Mouse (Mus musculus): ENCODE data around the gene Kdm5a. TPM values are rescaled to one million over a fixed set of nuclear protein-coding genes. Genes with fewer than 3 reads are reported as not detected.

Gene Kdm5a
- polyA plus RNA-seq, 1 experiment = 75.3 TPM

DNA sequence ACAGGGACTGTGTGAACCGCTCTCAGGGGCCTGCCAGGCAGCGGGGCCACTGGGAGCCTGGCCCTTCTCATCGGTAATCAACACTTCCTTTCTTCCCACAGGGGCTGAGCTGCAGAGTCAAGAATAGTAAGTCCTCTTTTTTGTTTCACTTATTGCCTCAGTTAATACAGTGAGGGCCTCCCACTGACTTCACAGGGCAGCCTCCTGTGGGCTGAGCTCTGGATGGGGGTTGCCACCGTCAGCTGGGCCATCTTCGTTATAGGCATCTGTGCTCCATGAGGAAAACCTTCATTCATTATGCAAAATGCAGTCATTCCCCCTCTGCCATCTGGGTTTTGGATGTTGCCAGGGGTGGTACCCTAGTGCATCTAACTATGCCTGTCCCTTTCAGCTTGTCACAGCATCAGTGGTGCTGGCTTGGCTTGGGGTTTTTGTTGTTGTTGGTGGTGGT lies 108.1 kb downstream of the Kdm5a start:
- H3K27me3 ChIP-seq (ENCODE audit: control insufficient read depth, insufficient read depth, low read length, poor library complexity, severe bottlenecking) = no peaks in the 10 kb centered on the region
- no peak overlapping the region for H3K4me3 ChIP-seq (ENCODE audit: low read depth, low read length)
- no peaks in the 10 kb centered on the region for H3K4me1 ChIP-seq (ENCODE audit: control insufficient read depth, insufficient read depth, low read length)
- no peak overlapping the region for H3K27ac ChIP-seq (ENCODE audit: insufficient read depth, low read length)
- no peak overlapping the region for H3K9ac ChIP-seq (ENCODE audit: low read depth, poor library complexity, severe bottlenecking)
- TF ChIP-seq POLR2A (IDR thresholded peaks at IDR 0.05; ENCODE audit: insufficient read depth, low read length) (no peak), EP300 (IDR thresholded peaks at IDR 0.05; ENCODE audit: insufficient read depth, low read depth, low read length) (no peak), CTCF (IDR thresholded peaks at IDR 0.05; ENCODE audit: low read depth, low read length) (no peak)
- H3K9me3 ChIP-seq (replicated peaks; ENCODE audit: control insufficient read depth, insufficient read depth, low read length, poor library complexity, severe bottlenecking) = no peaks in the 10 kb centered on the region
- no peaks in the 10 kb centered on the region for H3K36me3 ChIP-seq (ENCODE audit: control insufficient read depth, insufficient read depth, low read length, poor library complexity, severe bottlenecking)

DNA sequence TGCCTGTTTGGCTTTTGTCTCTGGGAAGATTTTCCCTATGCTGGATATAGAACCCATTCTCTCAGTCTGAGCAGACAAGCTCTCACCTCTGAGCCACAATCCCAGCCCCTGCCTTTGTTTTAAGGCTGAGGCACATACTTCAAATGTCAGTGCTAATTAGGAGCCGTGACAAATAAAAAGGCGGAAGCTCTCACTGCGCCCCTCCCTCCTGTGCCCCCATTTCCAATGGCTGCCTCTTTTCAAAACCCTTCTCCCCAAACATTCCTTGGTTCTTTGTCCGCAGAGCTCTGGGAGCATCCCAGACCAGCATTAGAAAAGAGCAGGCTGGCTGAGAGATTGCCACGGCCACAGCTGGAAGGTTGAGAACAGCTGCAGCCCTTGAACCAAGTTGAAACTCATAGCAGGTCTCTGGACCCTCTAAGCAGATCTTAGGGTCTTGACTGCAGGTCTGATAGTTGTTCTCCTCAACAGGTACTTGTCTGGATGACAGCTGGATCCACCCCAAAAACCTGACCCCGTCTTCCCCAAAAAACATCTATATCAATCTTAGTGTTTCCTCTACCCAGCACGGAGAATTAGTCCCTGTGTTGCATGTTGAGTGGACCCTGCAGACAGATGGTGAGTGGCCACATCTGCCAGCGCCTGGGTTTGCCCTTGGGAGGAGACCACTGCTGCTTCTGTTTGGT lies 108.7 kb downstream of the Kdm5a start:
- Histone ChIP-seq H3K4me1 (ENCODE audit: control insufficient read depth, insufficient read depth, low read length) (no peaks in the 10 kb centered on the region), H3K27ac (ENCODE audit: insufficient read depth, low read length) (no peak overlapping the region), H3K36me3 (ENCODE audit: control insufficient read depth, insufficient read depth, low read length, poor library complexity, severe bottlenecking) (no peaks in the 10 kb centered on the region), H3K27me3 (ENCODE audit: control insufficient read depth, insufficient read depth, low read length, poor library complexity, severe bottlenecking) (no peaks in the 10 kb centered on the region), H3K9me3 (replicated peaks; ENCODE audit: control insufficient read depth, insufficient read depth, low read length, poor library complexity, severe bottlenecking) (no peaks in the 10 kb centered on the region), H3K4me3 (ENCODE audit: low read depth, low read length) (no peak overlapping the region), H3K9ac (ENCODE audit: low read depth, poor library complexity, severe bottlenecking) (no peak overlapping the region)
- TF ChIP-seq EP300 (IDR thresholded peaks at IDR 0.05; ENCODE audit: insufficient read depth, low read depth, low read length) (no peak), CTCF (IDR thresholded peaks at IDR 0.05; ENCODE audit: low read depth, low read length) (no peak), POLR2A (IDR thresholded peaks at IDR 0.05; ENCODE audit: insufficient read depth, low read length) (no peak)

DNA sequence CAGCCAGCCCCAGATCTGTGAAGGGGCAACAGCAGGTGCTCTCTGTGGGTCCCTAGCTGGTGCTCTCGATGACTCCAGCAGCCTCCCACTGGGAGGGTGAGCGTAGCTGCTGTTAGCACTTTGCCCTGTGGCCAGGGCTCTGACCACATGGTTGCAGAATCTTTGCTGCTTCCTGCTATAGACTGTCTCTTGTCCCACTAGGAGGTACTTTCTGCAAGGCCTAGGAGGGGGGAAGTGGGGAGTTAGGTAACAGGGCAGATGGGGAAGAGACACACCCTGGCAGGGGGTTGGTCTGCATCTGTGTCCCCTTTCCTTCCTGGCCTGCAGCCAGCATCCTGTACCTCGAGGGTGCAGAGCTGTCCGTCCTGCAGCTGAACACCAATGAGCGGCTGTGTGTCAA lies 109.5 kb downstream of the Kdm5a start:
- Histone ChIP-seq H3K4me3 (ENCODE audit: low read depth, low read length) (no peak overlapping the region), H3K4me1 (ENCODE audit: control insufficient read depth, insufficient read depth, low read length) (no peaks in the 10 kb centered on the region), H3K9ac (ENCODE audit: low read depth, poor library complexity, severe bottlenecking) (no peak overlapping the region), H3K9me3 (replicated peaks; ENCODE audit: control insufficient read depth, insufficient read depth, low read length, poor library complexity, severe bottlenecking) (no peaks in the 10 kb centered on the region), H3K36me3 (ENCODE audit: control insufficient read depth, insufficient read depth, low read length, poor library complexity, severe bottlenecking) (no peaks in the 10 kb centered on the region), H3K27me3 (ENCODE audit: control insufficient read depth, insufficient read depth, low read length, poor library complexity, severe bottlenecking) (no peaks in the 10 kb centered on the region), H3K27ac (ENCODE audit: insufficient read depth, low read length) (no peak overlapping the region)
- TF ChIP-seq CTCF (IDR thresholded peaks at IDR 0.05; ENCODE audit: low read depth, low read length) = no peak

DNA sequence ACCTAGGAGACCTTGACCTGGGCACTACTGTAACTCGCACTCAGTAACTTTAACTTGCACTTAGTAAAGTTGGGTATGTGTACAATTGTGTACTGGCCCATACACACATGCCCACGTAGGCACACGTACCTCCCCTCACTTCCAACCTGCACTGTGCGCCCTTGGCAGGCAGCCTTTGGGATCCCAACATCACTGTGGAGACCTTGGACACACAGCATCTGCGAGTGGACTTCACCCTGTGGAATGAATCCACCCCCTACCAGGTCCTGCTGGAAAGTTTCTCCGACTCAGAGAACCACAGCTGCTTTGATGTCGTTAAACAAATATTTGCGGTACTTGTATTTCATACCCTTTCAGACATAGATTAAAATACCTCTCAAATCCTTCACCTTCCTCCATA lies 111.4 kb downstream of the Kdm5a start:
- Histone ChIP-seq H3K9ac (ENCODE audit: low read depth, poor library complexity, severe bottlenecking) (no peak overlapping the region), H3K36me3 (ENCODE audit: control insufficient read depth, insufficient read depth, low read length, poor library complexity, severe bottlenecking) (no peaks in the 10 kb centered on the region), H3K9me3 (replicated peaks; ENCODE audit: control insufficient read depth, insufficient read depth, low read length, poor library complexity, severe bottlenecking) (no peaks in the 10 kb centered on the region), H3K4me3 (ENCODE audit: low read depth, low read length) (no peak overlapping the region), H3K27me3 (ENCODE audit: control insufficient read depth, insufficient read depth, low read length, poor library complexity, severe bottlenecking) (no peaks in the 10 kb centered on the region), H3K27ac (ENCODE audit: insufficient read depth, low read length) (no peak overlapping the region), H3K4me1 (ENCODE audit: control insufficient read depth, insufficient read depth, low read length) (no peaks in the 10 kb centered on the region)
- TF ChIP-seq EP300 (IDR thresholded peaks at IDR 0.05; ENCODE audit: insufficient read depth, low read depth, low read length) (no peak), POLR2A (IDR thresholded peaks at IDR 0.05; ENCODE audit: insufficient read depth, low read length) (no peak), CTCF (IDR thresholded peaks at IDR 0.05; ENCODE audit: low read depth, low read length) (no peak)

GRCm38 (mm10) chr6:120479302-120479701 lies 115.4 kb downstream of the Kdm5a start:
- Histone ChIP-seq H3K27ac (ENCODE audit: insufficient read depth, low read length) (no peak overlapping the region), H3K27me3 (ENCODE audit: control insufficient read depth, insufficient read depth, low read length, poor library complexity, severe bottlenecking) (no peaks in the 10 kb centered on the region), H3K4me3 (ENCODE audit: low read depth, low read length) (no peak overlapping the region), H3K9me3 (replicated peaks; ENCODE audit: control insufficient read depth, insufficient read depth, low read length, poor library complexity, severe bottlenecking) (no peaks in the 10 kb centered on the region), H3K9ac (ENCODE audit: low read depth, poor library complexity, severe bottlenecking) (no peak overlapping the region), H3K36me3 (ENCODE audit: control insufficient read depth, insufficient read depth, low read length, poor library complexity, severe bottlenecking) (no peaks in the 10 kb centered on the region), H3K4me1 (ENCODE audit: control insufficient read depth, insufficient read depth, low read length) (no peaks in the 10 kb centered on the region)
- TF ChIP-seq CTCF (IDR thresholded peaks at IDR 0.05; ENCODE audit: low read depth, low read length) (no peak), EP300 (IDR thresholded peaks at IDR 0.05; ENCODE audit: insufficient read depth, low read depth, low read length) (no peak), POLR2A (IDR thresholded peaks at IDR 0.05; ENCODE audit: insufficient read depth, low read length) (no peak)

GRCm38 (mm10) chr6:120480361-120480760 lies 116.4 kb downstream of the Kdm5a start:
- no peaks in the 10 kb centered on the region for H3K36me3 ChIP-seq (ENCODE audit: control insufficient read depth, insufficient read depth, low read length, poor library complexity, severe bottlenecking)
- no peak overlapping the region for H3K9ac ChIP-seq (ENCODE audit: low read depth, poor library complexity, severe bottlenecking)
- no peak overlapping the region for H3K4me3 ChIP-seq (ENCODE audit: low read depth, low read length)
- TF ChIP-seq CTCF (IDR thresholded peaks at IDR 0.05; ENCODE audit: low read depth, low read length) (no peak), EP300 (IDR thresholded peaks at IDR 0.05; ENCODE audit: insufficient read depth, low read depth, low read length) (no peak), POLR2A (IDR thresholded peaks at IDR 0.05; ENCODE audit: insufficient read depth, low read length) (no peak)
- H3K4me1 ChIP-seq (ENCODE audit: control insufficient read depth, insufficient read depth, low read length) = no peaks in the 10 kb centered on the region
- no peak overlapping the region for H3K27ac ChIP-seq (ENCODE audit: insufficient read depth, low read length)
- no peaks in the 10 kb centered on the region for H3K9me3 ChIP-seq (replicated peaks; ENCODE audit: control insufficient read depth, insufficient read depth, low read length, poor library complexity, severe bottlenecking)
- no peaks in the 10 kb centered on the region for H3K27me3 ChIP-seq (ENCODE audit: control insufficient read depth, insufficient read depth, low read length, poor library complexity, severe bottlenecking)
